Mouse (Mus musculus): ENCODE measurements at regions not wholly inside any gene's neighbourhood (a gene's known extent, or its start where the extent isn't known, plus 50 kb on each side); places are given as distances from the start of the nearest gene placed in this dataset.

DNA sequence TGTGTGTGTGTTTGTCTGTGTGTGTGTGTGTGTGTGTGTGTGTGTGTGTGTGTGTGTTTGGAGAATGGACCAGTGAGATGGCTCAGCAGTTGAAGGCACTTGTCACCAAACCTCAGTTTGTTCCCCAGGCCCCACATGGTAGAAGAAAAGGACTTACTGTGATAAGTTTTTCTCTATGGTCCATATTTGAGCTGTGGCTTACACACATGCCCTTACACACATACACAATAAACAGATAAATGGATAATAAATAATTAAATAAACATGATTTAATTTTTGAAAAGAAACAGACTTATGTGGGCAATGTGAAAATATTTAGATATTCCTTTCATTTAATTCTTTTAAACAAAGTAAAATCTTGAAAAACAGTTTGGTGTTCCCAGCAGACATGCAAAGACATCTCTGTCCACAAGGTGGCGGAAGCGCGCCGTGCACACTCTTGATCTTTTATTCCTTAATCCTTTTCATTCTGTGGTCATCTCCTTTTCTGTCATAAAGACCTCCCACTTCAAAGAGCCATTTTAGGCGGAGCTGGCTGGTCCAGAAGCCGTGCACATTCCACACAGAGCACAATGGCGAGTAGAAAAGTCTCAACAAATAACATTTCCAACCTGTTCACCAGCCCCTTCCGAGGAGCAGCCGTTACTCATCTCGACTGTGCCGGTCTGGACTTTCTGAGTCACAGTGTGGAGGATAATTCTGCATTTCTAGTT, 133.8 kb upstream of the Erbb4 start:
- H3K4me3 ChIP-seq (ENCODE audit: insufficient read depth, low read length): no peak overlapping the region
- TF ChIP-seq CTCF (IDR thresholded peaks at IDR 0.05; ENCODE audit: low read depth, low read length) (peak; percentile 76), POLR2A (IDR thresholded peaks at IDR 0.05; ENCODE audit: borderline replicate concordance, low read depth, low read length) (no peak)
- no peaks in the 10 kb centered on the region for H3K4me1 ChIP-seq (ENCODE audit: control insufficient read depth, insufficient read depth, low read length)
- no peak overlapping the region for H3K27ac ChIP-seq (ENCODE audit: insufficient read depth, low read depth, low read length)

DNA sequence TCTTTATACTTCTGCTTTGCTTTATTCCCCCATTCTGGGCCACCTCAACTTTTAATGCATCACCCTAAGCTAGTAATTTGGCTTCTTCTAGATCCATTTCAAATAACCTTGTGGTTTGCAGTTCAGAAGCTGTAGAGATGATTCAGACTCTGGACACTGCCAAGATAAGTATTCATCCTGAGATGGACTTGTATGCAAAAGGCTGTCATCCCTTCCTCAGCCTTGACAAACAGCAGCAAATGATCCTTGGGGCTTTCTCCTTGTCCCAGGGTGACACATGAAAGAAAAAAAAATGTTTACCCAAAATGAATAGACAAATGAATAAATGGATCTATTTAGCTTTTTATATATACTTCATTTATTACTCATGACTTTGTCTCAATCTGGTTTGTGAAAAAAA, 120.0 kb upstream of the Erbb4 start:
- Histone ChIP-seq H3K4me3 (ENCODE audit: insufficient read depth, low read length) (no peak overlapping the region), H3K27ac (ENCODE audit: insufficient read depth, low read depth, low read length) (no peak overlapping the region), H3K4me1 (ENCODE audit: control insufficient read depth, insufficient read depth, low read length) (no peaks in the 10 kb centered on the region)
- TF ChIP-seq POLR2A (IDR thresholded peaks at IDR 0.05; ENCODE audit: borderline replicate concordance, low read depth, low read length): no peak
- no peak for TF ChIP-seq CTCF (IDR thresholded peaks at IDR 0.05; ENCODE audit: low read depth, low read length)

- no peak overlapping the region for H3K4me3 ChIP-seq (ENCODE audit: insufficient read depth, low read length)
- no peak for TF ChIP-seq CTCF (IDR thresholded peaks at IDR 0.05; ENCODE audit: low read depth, low read length)
- TF ChIP-seq POLR2A (IDR thresholded peaks at IDR 0.05; ENCODE audit: borderline replicate concordance, low read depth, low read length): no peak
- H3K27ac ChIP-seq (ENCODE audit: insufficient read depth, low read depth, low read length): no peak overlapping the region
- H3K4me1 ChIP-seq (ENCODE audit: control insufficient read depth, insufficient read depth, low read length): no peaks in the 10 kb centered on the region
These were observed 105.1 kb upstream of the Erbb4 start for GRCm38 (mm10) chr1:69212896-69213500.

GRCm38 (mm10) chr1:69202745-69203144, 94.9 kb upstream of the Erbb4 start:
- TF ChIP-seq CTCF (IDR thresholded peaks at IDR 0.05; ENCODE audit: low read depth, low read length) (no peak), POLR2A (IDR thresholded peaks at IDR 0.05; ENCODE audit: borderline replicate concordance, low read depth, low read length) (no peak)
- no peak overlapping the region for H3K27ac ChIP-seq (ENCODE audit: insufficient read depth, low read depth, low read length)
- H3K4me3 ChIP-seq (ENCODE audit: insufficient read depth, low read length): no peak overlapping the region
- no peaks in the 10 kb centered on the region for H3K4me1 ChIP-seq (ENCODE audit: control insufficient read depth, insufficient read depth, low read length)

GRCm38 (mm10) chr1:69165202-69165601, 57.3 kb upstream of the Erbb4 start:
- TF ChIP-seq POLR2A (IDR thresholded peaks at IDR 0.05; ENCODE audit: borderline replicate concordance, low read depth, low read length): no peak
- no peak for TF ChIP-seq CTCF (IDR thresholded peaks at IDR 0.05; ENCODE audit: low read depth, low read length)
- H3K27ac ChIP-seq (ENCODE audit: insufficient read depth, low read depth, low read length): no peak overlapping the region
- H3K4me1 ChIP-seq (ENCODE audit: control insufficient read depth, insufficient read depth, low read length): no peaks in the 10 kb centered on the region
- H3K4me3 ChIP-seq (ENCODE audit: insufficient read depth, low read length): no peak overlapping the region
